Mouse (Mus musculus) megakaryocyte-erythroid progenitor cell, adult 5-6 weeks (primary cell): Measurements from ENCODE around the gene Serinc5. TPM values are rescaled to one million over a fixed set of nuclear protein-coding genes. Genes with fewer than 3 reads are reported as not detected.

Experiments
- total RNA-seq, 2 experiments: library from RNA; stranded (forward) in 1 of 2; stranded (reverse) in 1 of 2; fragments of 200-1000, 215-1000 nt in 1 of 2; fragments of >200 nt in 1 of 2; fragmentation: Nextera tagmentation in 1 of 2; gene quantifications; 2 replicates each; pipeline ENCODE4 v1.2.3; 2014 to 2017

Serinc5 gene
- total RNA-seq, 2 experiments from 2014 or later, result 23.7 to 34.0 TPM

Other genes with a start within 250 kb of the Serinc5 start
- gene Ankrd34b, start 185.2 kb upstream of the Serinc5 start, total RNA-seq (2014; fragmentation: Nextera tagmentation), result not detected in 2 replicates
- gene Ankrd34b, start 185.2 kb upstream of the Serinc5 start, total RNA-seq (2017), result not detected in 2 replicates
- gene Fam151b, start 127.1 kb upstream of the Serinc5 start, total RNA-seq (2014; fragmentation: Nextera tagmentation), result 0.84 and 4.3 TPM in 2 replicates
- gene Fam151b, start 127.1 kb upstream of the Serinc5 start, total RNA-seq (2017), result 1.4 and 11.3 TPM in 2 replicates
- 4.7 and 6.5 TPM in 2 replicates for gene Zfyve16, start 80.2 kb upstream of the Serinc5 start, total RNA-seq (2014; fragmentation: Nextera tagmentation)
- gene Zfyve16, start 80.2 kb upstream of the Serinc5 start, total RNA-seq (2017), result 4.0 and 5.9 TPM in 2 replicates
- not detected in 2 replicates for gene Spz1, start 34.9 kb upstream of the Serinc5 start, total RNA-seq (2014; fragmentation: Nextera tagmentation)
- gene Spz1, start 34.9 kb upstream of the Serinc5 start, total RNA-seq (2017), result not detected in 2 replicates
- not detected in 2 replicates for gene Thbs4, start 183.7 kb downstream of the Serinc5 start, total RNA-seq (2014; fragmentation: Nextera tagmentation)
- gene Thbs4, start 183.7 kb downstream of the Serinc5 start, total RNA-seq (2017), result not detected in 2 replicates
- gene Mtx3, start 233.7 kb downstream of the Serinc5 start, total RNA-seq (2014; fragmentation: Nextera tagmentation), result 15.5 and 17.9 TPM in 2 replicates
- gene Mtx3, start 233.7 kb downstream of the Serinc5 start, total RNA-seq (2017), result 6.7 and 11.2 TPM in 2 replicates